Mouse (Mus musculus) layer of hippocampus, postnatal 14 days (tissue): ENCODE data around the gene Arhgef28. TPM values are rescaled to one million over a fixed set of nuclear protein-coding genes. Genes with fewer than 3 reads are reported as not detected.

Experiments
- DNase-seq, 2 experiments: peaks; one replicate each; pipeline ENCODE4 v3.0.0; 2021 to 2022; ENCODE audit warnings: low spot score in 2 of 2, mixed read lengths in 1 of 2
- total RNA-seq, 2 experiments: library from RNA; stranded (reverse); gene quantifications; 2 replicates each; pipeline ENCODE4 v1.2.3; 2021

Arhgef28 gene
- total RNA-seq, 2 experiments from 2014 or later = 90.3 to 96.4 TPM

DNA sequence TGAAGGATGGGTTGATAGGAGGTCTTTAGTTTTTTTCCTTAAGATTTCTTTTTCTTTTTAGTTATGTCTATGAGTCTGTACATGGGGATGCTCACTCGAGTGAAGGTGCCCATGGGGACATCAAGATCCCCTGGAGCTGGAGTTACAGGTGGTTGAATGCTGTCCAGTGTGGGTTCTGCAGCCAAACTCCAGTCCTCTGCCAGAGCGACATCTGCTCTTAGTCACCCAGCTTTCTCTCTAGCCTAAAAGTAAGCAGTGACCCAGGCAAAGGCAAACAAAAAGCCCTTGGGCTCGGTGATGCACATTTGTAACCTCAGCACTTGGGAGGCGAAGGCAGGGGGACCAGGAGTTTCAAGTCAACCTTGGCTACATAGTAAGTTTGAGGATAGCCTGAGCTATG, 232.3 kb downstream of the Arhgef28 start:
- no peak for DNase-seq

DNA sequence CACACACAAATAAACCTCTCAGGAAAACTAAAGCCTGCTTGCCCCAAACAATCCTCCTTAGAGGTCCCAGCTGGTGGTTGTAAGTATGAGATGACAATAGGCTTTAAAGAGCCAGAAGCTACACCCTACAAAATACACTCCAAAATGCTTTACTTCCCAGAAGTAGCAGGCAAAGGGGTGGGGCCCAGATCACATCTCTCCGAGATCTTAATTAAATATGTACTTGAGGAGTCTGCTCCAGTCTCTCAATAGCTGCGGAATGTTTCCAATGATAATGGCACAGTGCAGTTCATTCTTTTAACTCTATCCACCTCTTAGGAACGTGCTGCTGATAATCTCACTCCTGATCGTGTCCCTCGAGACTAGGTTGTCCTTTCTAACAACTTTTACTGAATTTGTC, 240.2 kb downstream of the Arhgef28 start:
- DNase-seq = no peak

DNA sequence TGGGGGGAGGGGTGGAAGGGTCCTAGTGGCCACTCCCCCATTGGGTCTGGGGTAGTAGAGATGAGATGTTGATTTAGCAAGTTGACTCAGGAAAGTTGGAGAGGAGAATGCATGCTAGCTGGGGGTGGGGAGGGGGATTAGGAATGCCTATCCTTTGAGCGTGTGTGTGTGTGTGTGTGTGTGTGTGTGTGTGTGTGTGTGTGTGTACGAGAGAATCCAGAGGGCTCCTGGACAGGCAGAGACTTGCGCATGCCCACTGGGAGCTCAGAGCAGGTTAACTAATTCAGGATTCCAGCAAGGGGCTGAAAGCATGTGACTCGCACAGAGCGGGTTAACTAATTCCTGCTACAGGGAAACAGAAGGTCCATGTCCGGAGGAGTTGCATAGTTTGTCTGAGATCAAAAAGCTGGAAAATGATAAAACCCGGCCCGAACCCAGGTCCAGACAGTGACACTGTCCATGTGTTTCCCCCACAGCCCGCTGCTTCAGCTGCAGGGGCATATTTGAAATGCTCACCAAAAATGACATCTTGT, 241.3 kb downstream of the Arhgef28 start:
- no peak for DNase-seq

DNA sequence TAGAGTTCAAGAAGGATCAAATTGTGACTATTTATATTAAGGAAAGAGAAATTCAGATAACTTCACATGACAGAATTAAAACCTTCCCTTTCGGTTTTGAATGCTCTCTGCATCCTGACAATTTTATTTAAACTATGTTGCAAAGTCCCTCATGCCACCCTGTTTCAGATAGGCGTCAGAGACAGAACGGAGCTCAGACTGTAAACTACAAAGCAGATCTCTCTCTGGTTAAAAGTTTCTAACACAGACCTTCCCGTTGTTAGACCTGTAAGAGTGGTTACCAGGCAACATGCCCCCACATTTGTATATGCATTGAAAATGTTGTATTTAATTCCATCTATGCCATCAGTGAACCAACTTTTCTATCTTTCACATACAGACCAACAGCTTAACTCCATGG, 246.1 kb downstream of the Arhgef28 start:
- no peak for DNase-seq

DNA sequence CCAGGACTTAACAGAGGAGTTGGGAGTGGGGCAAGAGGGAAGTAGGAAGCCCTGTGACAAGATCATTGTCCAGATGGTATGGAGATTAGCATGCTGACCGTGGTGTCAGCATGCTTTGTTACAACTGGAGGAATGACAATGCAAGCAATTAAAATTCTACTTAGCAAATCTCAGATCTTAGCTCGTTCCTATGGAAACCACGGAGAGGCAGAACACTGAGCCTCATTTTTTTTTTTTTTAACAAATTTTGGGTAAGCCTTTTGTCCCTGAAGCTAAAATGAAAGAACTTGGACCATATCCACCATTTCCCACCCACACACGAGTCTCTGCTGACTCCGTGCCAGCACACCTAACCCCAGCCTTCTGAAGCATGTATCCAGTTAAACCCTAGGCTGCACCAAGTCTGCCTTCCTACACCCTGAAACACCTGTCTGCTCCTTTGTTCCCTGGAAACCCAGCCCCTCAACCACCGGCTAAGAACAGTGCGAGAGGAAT, 246.8 kb downstream of the Arhgef28 start:
- DNase-seq = peak in 1 of 2 experiments; percentile 15

DNA sequence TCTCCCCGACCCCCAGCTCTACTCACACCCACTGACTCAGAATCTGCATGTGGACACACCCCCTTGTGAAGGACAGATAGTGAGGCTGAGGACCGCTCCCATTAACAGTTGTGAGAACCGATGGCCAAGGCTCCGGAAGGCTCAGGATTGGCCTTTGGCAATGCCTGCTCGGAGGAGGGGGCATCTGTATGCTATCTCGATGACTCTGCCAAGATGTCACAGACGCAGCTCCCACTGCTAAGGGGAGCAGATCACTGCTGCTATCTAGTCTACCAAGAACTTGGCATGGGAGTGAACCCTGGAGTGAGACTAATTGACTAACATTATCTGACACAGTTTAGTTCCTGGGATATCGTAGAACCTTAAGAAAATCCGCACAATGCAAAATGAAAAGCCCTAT, 250.5 kb downstream of the Arhgef28 start:
- DNase-seq = no peak

DNA sequence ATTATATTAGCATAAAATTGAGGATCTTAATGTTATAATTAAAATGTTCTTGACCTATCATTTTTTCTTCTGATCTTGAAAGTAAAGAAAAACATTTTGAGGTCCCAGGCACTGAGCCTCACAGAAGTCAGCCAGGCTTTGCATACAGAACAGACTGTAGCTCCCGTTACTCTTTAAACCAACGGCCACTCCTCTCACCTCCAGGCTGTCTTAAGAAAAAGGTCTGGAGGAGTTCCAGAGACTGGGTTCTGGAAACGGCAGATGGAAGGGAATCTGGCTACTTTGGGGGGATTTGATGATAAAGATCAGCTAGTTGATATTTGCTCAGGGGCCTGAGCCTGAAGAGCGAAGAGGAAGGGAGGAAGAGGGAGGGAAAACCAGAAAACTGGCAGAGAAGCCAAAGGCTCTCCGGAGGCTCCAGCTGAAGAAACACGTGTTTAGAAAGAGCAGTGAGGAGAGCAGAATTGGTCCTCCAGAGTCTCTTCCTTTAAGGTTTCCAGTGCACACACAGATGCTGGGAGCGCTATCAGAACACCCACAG, 251.2 kb downstream of the Arhgef28 start:
- no peak for DNase-seq

DNA sequence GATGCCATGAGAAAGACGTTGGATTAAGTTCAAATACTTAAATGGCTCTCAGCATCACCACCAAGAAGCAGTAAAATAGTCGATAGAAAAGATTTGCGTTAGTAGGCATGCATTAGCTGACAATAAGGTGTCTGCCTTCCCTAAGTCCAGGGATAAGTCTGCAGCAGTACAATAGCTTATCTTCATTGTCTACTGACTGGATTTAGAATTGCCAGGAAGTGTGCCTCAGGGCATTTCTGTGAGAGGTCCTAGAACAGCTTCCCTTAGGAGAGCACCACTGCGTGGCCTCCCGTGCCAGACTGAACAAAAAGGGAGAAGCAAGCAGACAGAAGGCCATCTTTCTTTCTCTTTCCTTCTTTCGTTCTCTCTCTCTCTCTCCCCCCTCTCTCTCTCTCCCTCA, 252.2 kb downstream of the Arhgef28 start:
- no peak for DNase-seq

DNA sequence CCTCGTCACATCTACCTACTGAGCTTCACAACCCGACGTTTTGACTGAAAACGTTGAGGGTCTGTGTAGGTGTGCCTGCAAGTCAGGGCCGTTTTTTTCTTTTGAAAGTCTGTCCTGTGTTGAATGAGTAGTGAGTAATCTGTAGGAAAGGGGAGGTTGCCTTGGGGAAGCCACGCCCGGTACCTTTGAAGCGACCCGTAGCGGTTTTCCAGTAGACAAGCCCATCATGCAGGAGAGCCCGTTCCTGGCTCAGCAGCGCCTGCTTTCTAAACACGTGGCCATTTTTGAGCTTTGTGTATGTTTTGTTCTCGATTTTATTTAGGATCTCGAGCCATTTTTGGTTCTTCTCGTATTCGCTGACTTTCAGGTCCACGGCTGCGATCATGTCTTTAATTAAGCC, 252.7 kb downstream of the Arhgef28 start:
- DNase-seq = no peak

DNA sequence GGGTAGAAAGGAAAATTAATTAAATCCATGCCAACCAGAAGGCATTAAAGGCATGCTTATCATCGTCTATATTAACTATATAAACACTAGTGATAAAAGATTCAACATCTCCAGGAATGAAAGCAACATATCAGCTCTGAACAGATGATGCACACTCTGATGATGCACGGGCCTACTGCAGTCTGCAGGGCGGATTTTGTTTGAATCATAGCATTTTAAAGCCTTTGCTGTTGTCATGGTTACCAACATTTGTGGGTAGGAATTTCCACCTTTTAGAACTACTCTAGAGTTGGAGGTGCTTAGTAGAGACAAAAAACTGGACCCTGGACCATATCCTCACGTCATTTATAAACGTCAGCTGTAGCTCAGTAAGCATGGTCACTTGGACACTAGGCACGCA, 257.4 kb downstream of the Arhgef28 start:
- peak in 1 of 2 experiments; percentile 31 for DNase-seq

DNA sequence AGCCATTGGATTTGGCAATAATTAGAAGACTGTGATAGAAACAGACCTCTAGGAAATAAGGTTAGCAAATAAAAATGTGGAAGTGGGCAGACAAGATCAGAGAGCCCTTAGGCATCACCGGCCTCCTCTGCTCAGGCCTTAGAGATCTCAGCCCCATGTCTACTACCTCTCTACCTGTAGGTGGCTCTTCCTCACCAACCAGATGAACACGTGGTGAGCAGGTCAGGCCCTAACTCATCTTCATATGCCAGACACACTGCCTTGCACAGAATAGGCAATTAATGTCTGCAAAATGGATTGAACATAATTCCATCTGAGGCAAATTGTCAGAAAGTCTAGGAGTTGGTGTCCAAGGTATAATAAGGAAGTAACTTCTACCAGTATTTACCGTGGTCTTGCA, 258.6 kb downstream of the Arhgef28 start:
- no peak for DNase-seq

DNA sequence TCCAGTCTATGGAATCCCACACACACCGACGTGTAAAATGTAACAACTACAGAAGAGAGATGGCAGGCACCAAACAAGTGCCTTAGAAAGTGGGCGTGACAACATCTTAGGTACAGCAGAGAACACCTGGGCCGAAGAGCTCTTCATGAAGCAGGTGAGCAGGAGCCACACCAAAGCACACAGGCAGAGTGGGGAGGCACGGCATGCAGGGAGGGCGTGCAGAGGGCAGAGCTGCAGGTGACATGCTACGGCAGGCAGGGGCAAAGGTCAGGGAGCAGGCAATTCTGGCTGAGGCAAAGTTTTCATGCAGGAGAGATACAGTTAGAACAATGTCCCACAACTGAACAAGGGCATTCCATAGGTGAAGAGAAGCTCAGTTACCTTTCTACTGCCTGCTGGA, 259.8 kb downstream of the Arhgef28 start:
- no peak for DNase-seq

DNA sequence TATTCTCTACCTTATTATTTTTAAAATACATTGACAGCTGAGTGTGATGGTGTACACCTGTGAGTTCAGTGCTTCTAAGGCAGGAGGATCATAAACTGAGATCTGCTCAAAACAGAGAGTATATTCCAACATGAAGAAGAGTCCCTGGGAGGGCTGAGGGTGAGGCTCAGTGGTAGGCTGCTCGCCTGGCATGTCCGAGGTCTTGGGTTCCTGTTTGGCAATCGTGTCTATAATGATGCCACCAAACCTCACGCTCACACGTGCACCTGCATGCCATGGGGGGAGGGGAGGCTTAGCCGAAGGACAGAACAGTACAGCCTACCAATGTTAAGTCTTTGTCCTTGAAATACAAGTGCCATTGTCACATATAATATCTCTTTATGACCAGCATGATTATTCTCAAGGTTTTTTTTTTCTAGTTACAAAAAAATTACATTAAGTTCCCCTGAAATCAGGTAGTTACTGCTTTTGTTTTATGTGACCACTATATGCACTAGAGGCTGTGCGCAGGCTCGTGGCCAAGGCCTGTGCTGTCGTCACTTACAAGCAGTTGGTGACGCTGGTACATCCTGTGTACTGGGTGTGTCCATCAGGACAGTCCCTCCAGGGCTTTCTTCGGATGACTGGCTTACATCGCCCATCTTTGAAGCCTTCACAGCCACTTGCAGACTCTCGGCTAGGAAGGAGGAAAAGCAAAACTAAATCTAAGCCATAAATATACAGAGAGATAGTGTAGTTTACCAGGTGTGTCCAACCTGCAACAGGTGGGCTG, 264.1 kb downstream of the Arhgef28 start:
- no peak for DNase-seq

DNA sequence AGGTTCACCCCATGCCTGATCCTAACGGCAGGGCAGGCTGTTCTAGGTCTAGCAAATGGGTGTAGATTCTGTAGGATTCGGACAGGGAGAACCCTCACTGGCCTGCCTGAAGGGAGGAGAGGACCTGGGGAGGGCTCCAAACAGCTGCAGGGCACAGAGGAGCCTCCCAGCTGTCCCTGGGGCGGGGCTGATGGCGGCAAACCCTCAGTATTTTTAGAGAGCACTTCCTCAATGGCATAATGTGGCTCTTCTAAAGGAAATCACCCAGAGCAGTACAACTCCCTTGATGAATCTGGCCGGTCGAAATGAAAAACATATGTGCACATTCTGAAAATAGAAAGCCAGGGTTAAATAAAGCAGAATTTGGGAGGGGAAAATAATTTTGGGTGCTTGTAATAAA, 265.1 kb downstream of the Arhgef28 start:
- no peak for DNase-seq

DNA sequence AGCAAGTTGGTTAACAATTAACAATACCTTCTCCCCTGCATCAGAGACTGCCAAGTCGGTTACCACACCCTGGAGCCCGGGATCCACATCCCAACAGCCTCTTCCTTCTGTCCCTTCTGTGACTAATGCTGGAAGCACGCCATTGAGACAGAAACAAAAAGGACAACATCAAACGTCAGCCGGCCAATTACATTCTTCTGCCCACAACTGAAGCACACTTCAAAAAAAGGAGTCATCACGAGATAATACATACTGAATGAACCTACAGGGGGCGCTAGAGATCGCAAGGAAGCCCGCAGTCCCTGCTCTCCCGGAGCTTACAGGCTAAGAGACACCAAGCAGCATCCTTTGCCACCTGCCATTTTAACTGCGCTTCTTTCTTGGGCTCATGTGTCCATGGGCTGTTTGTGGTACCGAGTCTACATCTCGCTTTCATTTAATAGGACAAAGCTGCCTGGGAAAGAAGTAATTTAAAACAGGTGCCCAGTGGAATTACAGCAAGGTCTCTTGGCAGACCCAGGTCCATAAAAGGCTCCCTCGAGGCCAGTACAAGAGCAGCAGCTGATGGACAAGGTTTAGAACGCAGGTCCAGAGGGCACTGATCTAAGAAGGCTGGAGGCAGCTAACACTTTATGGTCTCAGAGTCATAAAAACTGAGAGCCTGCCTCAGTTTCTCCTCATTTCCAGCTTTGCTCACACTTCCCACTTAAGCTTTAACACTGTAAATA, 266.6 kb downstream of the Arhgef28 start:
- peak in 1 of 2 experiments; percentile 33 for DNase-seq

DNA sequence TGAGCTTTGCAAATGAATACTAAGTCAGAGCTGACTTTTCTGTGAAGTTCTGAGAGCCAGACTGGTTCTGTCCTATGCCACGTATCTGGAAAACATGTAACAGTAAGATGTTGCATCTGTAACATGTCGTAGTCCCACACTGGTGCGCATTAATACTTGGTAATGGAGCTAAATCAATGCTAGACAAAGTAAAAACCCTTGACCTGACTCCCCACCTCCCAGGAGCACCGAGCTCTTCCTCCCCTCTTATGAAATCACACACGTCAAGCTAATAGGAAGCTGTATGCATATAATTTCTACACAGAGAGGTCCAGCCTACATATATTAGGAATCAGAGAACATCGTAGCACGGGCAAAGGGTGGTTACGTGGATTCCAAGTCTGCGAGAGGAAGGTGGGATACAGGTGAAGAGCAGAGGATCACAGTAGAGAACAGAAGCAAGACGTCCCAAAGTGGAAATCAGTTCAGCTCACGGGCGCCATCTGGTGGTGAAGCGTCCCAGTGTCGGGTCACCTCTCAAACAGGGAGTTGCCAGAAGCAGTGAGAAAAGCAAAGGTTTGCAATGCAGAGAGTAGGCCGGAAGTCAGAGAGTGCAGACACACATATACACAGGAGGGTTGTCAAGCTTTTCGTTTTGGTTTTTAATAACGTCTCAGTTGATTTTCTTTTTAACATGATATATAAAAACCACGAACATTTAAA, 267.5 kb downstream of the Arhgef28 start:
- peak; percentile 85 to 91 for DNase-seq

DNA sequence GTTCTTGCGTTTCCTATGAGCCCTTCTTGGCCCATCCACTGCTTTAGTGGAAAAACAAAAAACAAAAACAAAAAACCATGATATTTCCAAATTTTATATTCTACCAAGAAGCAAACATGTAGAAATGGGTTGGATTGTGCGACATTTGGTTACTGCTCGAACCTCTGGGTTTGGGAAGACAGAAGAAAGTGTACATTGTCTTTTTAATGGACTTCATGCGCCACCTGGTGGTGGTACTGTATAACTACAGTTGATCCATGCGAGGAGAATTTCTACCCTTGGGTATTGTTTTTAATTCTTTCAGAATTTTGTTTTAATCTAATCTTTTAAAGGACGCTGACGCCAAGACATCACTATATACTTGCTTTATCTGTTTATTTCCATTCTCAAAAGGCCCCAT, 268.3 kb downstream of the Arhgef28 start:
- DNase-seq = peak; percentile 48 to 81

DNA sequence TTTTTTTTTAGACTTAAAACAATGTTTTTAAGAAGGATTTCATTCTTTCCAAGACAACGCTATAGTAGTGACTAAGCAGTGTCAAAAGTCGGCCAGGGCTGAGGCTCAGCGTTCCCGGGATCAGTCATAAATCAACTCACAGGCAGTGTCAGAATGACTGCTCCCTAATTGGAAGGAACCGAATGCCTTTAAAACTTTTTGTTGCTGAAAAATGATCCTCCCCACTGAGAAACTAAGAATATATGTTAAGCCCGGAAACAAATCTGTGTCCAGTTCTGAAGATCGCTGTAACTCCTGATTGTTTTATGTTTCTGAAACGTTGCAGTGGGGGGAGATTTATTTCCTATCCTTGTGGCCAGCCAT, 278.1 kb downstream of the Arhgef28 start:
- no peak for DNase-seq

DNA sequence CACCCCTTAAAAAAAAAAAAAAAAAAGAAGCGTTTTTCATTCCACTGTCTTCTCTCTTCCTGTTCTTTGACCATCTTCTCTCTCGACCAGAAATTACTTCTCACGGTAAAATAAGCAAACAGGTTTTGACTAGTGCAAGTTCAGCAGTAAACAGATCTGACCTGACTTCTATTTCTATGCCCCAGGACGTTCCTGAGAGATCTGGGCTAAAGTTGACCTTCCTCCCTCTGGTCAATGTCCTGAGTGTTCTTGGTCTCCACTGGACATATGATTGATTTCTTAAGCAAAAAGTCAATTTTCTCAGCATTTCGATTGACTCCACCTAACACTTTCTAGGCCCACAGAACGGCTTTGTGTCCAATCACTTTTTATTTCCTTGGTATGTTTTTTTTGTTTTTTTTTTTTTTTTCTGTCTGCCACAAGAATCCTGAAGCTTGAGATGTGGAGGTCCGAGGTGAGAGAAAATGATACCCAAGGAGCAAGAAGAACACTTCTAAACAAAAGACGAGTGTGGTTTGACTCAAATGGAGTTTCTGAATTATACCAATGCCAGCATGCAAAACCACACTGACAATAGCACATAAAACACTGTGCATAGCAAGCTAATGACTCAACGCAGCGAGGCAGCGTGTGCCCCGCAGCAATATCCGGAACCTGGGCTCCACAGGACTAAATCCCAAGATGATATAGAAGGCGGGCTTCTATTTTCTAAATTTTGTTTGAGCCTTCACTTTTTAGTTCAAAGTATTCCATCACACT, 278.7 kb downstream of the Arhgef28 start:
- no peak for DNase-seq

DNA sequence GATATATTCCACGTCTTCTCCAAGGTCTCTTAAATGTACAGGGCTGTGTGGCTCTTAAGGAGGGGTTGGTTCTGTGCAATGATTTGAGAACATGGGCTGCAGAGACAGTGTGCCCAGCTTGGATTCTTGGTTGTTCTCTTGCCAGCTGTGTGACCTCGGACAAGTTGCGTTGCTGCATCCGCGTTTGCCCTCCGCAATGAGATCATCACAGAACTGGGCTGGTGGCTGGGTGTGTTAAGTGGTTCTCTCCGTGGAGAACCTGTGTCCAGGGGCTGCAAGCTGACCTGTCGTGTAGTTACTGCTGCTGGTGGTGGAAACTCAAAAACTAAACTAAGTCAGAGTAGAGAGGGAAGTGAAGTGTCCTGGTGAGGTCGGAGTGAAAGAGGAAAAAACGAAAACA, 279.9 kb downstream of the Arhgef28 start:
- no peak for DNase-seq

DNA sequence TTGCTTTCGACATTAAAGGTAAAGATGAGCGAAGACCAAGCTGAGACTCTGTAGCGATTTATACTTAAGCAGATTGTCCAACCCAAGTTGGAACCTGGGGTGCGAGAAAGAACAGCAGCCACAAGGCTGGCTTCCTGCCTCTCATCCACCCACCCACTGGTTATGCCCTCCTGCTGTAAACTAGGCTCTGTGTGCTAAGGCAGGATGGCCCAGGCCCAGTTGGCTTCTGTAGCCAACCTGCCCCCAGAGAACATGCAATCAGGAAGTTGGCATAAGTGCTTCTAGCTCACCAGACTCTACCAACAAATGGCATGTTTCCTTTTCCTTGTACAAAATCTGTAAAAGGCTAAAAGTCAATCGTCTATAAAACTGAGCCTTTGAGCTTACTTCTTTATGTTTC, 283.2 kb downstream of the Arhgef28 start:
- peak in 1 of 2 experiments; percentile 74 for DNase-seq
